Mouse (Mus musculus) heart, embryonic 13.5 days (tissue): ENCODE results near the gene Rnf2. TPM values are rescaled to one million over a fixed set of nuclear protein-coding genes. Genes with fewer than 3 reads are reported as not detected.
"Not testable (repeated sequence)": the region's sequence is repeated elsewhere in the genome, so short reads cannot be mapped to it uniquely, and the experiment has no call there.

Source experiments
- ATAC-seq: fragments of 200-750 bp; cut with Nextera tagmentation; 2 replicates; pipeline ENCODE4 v1.8.0; 2017; ENCODE audit warnings: moderate TSS enrichment; ENCODE audit not compliant: insufficient number of reproducible peaks, low FRiP score, low TSS enrichment; ENCODE audit errors: extremely low read depth
- H3K27ac ChIP-seq: fragments of 300-500 bp; sonication (generic); replicated peaks from 2 replicates; pipeline ENCODE4 v1.5.1; 2015; ENCODE audit warnings: moderate library complexity, mild to moderate bottlenecking, inconsistent platforms
- H3K27me3 ChIP-seq: fragments of 300-500 bp; sonication (generic); replicated peaks from 2 replicates; pipeline ENCODE4 v1.6.1; 2015; ENCODE audit warnings: mild to moderate bottlenecking, inconsistent platforms
- H3K36me3 ChIP-seq: fragments of 300-500 bp; sonication (generic); 2 replicates; pipeline ENCODE4 v1.6.1; 2015; ENCODE audit warnings: mild to moderate bottlenecking, inconsistent platforms
- H3K4me1 ChIP-seq: fragments of 300-500 bp; sonication (generic); 2 replicates; pipeline ENCODE4 v1.6.1; 2015; ENCODE audit warnings: inconsistent platforms
- H3K4me2 ChIP-seq: fragments of 300-500 bp; sonication (generic); 2 replicates; pipeline ENCODE4 v1.6.1; 2015; ENCODE audit warnings: inconsistent platforms, mild to moderate bottlenecking, moderate library complexity
- H3K4me3 ChIP-seq: fragments of 300-500 bp; sonication (generic); 2 replicates; pipeline ENCODE4 v1.5.1; 2015; ENCODE audit warnings: moderate library complexity, mild to moderate bottlenecking, inconsistent platforms
- H3K9ac ChIP-seq: fragments of 300-500 bp; sonication (generic); 2 replicates; pipeline ENCODE4 v1.6.1; 2015; ENCODE audit warnings: inconsistent platforms, mild to moderate bottlenecking, moderate library complexity
- H3K9me3 ChIP-seq: fragments of 300-500 bp; sonication (generic); 2 replicates; pipeline ENCODE4 v1.6.1; 2016; ENCODE audit warnings: inconsistent platforms
- WGBS: fragments of 180-500 bp; shearing (Covaris S2); methylation state at CpG from one replicate; pipeline ENCODE4 v1.1.7; 2015; ENCODE audit warnings: mixed read lengths; 5-methylcytosine and 5-hydroxymethylcytosine counted together
- polyA plus RNA-seq: library from polyadenylated mRNA; unstranded; fragments of >200 nt; fragmentation: Nextera tagmentation; extraction: Ambion mirVana; gene quantifications from 2 replicates; pipeline ENCODE4 v1.2.1, GENCODE M21; 2015

The Rnf2 gene
- polyA plus RNA-seq, 1 experiment from 2014 or later: 60.8 TPM

DNA sequence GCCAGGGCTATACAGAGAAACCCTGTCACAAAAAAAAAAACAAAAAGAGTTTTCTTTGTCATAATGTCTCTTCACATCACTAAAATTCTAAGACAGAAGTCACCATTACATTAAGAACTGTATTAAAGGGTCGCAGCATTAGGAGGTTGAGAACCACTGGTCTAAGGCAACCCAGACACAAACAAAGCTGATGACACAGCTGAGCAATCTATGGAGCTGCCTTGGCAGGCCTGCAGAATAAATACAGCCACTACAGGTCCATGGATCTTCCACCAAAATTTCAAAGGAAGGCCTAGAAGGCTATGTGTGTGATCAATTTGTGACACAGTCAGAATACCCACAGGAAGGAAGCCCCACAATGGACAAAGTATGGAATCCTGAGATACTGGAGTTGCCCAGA, 18.3 kb downstream of the Rnf2 start:
- no peak overlapping the region for H3K4me2 ChIP-seq
- H3K4me1 ChIP-seq: peaks cover 27% of the 10 kb centered on the region
- no peak overlapping the region for H3K27ac ChIP-seq
- H3K9me3 ChIP-seq: no peaks in the 10 kb centered on the region
- no peak overlapping the region for H3K4me3 ChIP-seq
- 89% methylated on average over 1 of the region's 1 CpGs for WGBS
- H3K36me3 ChIP-seq: peaks cover 37% of the 10 kb centered on the region
- H3K27me3 ChIP-seq: no peaks in the 10 kb centered on the region
- H3K9ac ChIP-seq: no peak overlapping the region
- ATAC-seq: no peak

DNA sequence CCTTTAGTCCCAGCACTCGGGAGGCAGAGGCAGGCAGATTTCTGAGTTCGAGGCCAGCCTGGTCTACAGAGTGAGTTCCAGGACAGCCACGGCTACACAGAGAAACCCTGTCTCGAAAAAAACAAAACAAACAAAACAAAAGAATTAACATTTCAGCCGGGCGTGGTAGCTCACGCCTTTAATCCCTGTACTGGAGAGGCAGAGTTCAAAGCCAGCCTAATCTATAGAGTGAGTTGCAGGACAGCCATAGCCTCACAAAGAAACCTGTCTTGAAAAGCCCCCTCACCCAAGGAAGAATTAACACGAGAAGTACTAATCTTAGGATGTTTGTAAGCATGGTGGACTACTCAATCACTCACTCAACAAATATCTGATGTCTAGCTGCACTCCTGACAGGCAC, 28.4 kb downstream of the Rnf2 start:
- H3K9me3 ChIP-seq, H3K9ac ChIP-seq, ATAC-seq, H3K4me2 ChIP-seq, H3K27ac ChIP-seq, H3K4me3 ChIP-seq, H3K27me3 ChIP-seq, H3K4me1 ChIP-seq: not testable (repeated sequence)
- peaks cover 80% of the 10 kb centered on the region for H3K36me3 ChIP-seq
- WGBS: 95% methylated on average over 8 of the region's 8 CpGs

DNA sequence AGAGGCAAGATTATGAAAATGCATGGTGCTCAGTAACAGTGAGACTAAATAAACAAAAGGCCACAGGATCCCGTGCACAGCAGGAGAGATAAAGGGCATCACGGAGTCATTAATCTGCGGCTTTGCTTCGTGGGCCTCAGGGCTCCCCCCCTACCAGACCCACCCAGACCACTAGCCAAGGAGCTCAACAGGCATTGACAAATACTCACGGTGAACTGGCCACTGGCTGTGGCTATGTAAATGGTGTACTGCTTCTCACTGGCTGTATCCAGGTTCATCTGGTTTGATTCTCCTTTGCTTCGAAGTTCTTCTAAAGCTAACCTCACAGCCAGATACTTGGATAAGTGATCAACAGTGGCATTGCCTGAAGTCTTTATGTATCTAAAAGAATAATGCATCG, 29.3 kb downstream of the Rnf2 start:
- Histone ChIP-seq H3K4me1 (0 out of 2 replicates have a peak, but pooled peaks cover 3% of the 10 kb centered on the region), H3K27me3 (no peaks in the 10 kb centered on the region), H3K36me3 (peaks cover 79% of the 10 kb centered on the region), H3K4me3 (no peak overlapping the region), H3K9ac (no peak overlapping the region), H3K27ac (no peak overlapping the region), H3K4me2 (no peak overlapping the region), H3K9me3 (no peaks in the 10 kb centered on the region)
- no peak for ATAC-seq
- 73% methylated on average over 7 of the region's 7 CpGs for WGBS

DNA sequence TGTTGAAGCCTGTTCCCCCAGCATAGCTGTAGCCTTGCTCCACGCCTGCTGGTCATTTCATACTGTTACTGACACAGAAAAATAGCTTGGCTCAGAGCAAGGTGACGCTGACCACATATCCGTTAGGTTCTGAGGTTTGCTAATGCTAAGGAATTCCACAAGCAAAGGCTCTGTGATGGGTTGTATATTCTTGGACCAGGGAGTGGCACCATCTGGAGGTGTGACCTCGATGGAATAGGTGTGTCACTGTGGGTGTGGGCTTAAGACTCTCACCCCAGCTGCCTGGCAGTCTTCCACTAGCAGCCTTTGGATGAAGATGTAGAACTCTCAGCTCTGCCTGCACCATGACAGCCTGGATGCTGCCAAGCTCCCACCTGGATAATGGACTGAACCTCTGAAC, 34.2 kb downstream of the Rnf2 start:
- Histone ChIP-seq H3K9ac (no peak overlapping the region), H3K4me2 (no peak overlapping the region), H3K27ac (no peak overlapping the region), H3K27me3 (no peaks in the 10 kb centered on the region), H3K4me3 (no peak overlapping the region), H3K36me3 (peaks cover 36% of the 10 kb centered on the region), H3K9me3 (no peaks in the 10 kb centered on the region), H3K4me1 (peaks cover 9% of the 10 kb centered on the region; the same call in 1 of the 2 replicates)
- ATAC-seq: no peak
- 82% methylated on average over 4 of the region's 4 CpGs for WGBS

DNA sequence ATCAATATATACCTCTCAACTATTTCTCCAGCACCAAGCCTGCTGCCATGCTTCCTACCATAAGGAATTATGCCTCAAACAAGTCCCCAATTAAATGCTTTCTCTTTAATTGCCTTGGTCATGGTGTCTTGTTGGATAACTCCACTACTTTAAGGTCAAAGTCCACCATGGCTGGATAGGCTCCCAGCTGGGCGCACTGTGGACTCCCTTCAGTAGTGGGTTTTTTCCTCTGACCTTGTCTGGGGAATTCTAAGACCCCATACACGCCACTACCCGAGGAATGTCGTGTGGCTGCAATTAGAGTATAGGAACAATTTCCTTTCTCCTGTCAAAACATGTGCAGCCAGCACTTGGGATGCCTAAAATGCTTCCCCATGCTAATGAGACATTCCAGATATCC, 35.8 kb downstream of the Rnf2 start:
- no peak for ATAC-seq
- WGBS: 34% methylated on average over 4 of the region's 4 CpGs

DNA sequence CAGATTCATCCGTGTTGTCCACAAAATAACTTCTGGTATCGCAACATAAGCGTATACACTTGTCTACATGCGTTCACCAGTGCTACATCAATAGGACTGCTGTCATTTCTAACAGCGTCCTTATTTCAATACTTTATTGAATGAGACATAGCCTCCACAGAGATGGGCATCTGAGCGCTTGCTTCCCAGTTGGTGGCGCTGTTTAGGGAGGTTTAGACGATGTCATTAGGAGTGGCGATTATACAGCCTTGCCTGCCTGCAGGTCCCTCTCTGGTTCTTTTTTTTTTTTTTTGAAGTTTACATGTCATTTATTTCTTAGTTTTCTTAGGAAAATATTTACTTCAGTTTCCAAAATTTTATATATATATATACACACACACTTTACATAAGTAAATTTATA, 39.5 kb downstream of the Rnf2 start:
- H3K9ac ChIP-seq: no peak overlapping the region
- H3K4me2 ChIP-seq: no peak overlapping the region
- 76% methylated on average over 9 of the region's 9 CpGs for WGBS
- peaks cover 48% of the 10 kb centered on the region for H3K36me3 ChIP-seq
- H3K27me3 ChIP-seq: no peaks in the 10 kb centered on the region
- H3K4me1 ChIP-seq: peaks cover 6% of the 10 kb centered on the region; the same call in 1 of the 2 replicates
- no peak for ATAC-seq
- H3K9me3 ChIP-seq: no peaks in the 10 kb centered on the region
- no peak overlapping the region for H3K27ac ChIP-seq
- H3K4me3 ChIP-seq: no peak overlapping the region

More for the DNA sequence above, 35.8 kb downstream of the Rnf2 start:
- Histone ChIP-seq H3K27me3 (no peaks in the 10 kb centered on the region), H3K9ac (no peak overlapping the region), H3K4me1 (peaks cover 9% of the 10 kb centered on the region; the same call in 1 of the 2 replicates), H3K4me3 (no peak overlapping the region), H3K36me3 (peaks cover 39% of the 10 kb centered on the region), H3K4me2 (no peak overlapping the region), H3K27ac (peak overlapping the region; percentile 48; the same call in 1 of the 2 replicates), H3K9me3 (no peaks in the 10 kb centered on the region)

DNA sequence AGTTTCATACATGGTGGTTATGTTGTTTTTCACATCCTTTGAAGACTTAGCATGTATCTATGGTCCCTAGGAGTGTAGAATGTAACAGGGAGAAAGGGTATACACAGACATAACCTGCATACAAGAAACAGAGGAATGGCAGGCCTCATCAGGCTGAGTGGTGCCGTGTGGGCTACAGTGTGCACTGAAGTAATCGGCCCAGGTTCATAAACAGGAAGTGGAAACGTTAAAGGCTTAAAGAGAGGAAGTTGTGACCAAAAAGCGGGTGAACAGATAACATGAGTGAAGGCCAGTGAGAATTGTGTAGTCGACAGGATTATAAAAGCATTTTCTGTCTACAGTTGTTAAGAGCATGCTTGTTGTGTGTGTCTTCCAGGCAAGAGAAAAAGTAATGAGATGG, 43.7 kb downstream of the Rnf2 start:
- WGBS: 65% methylated on average over 5 of the region's 5 CpGs
- no peak overlapping the region for H3K27ac ChIP-seq
- no peak overlapping the region for H3K4me2 ChIP-seq
- H3K36me3 ChIP-seq: peaks cover 84% of the 10 kb centered on the region
- no peaks in the 10 kb centered on the region for H3K9me3 ChIP-seq
- H3K4me1 ChIP-seq: no peaks in the 10 kb centered on the region
- H3K9ac ChIP-seq: no peak overlapping the region
- ATAC-seq: no peak
- no peaks in the 10 kb centered on the region for H3K27me3 ChIP-seq
- H3K4me3 ChIP-seq: no peak overlapping the region

DNA sequence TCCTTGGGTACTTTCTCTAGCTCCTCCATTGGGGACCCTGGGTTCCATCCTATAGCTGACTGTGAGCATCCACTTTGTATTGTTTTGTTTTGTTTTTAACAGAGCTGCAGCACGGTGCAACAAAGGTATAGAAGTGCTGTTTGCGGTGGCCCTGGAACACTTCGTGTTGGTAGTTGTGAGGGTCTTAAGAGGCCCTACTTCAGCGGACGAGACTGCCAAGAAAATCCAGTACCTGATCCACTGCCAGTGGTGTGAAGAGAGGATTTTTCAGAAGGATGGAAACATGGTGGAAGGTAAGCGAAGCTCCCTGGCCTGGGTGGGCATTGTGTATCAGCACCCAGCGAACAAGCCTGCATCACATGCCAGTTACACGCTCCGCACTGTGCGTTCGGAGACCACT, 48.8 kb downstream of the Rnf2 start:
- H3K36me3 ChIP-seq: peaks cover 93% of the 10 kb centered on the region
- no peaks in the 10 kb centered on the region for H3K9me3 ChIP-seq
- no peaks in the 10 kb centered on the region for H3K4me1 ChIP-seq
- H3K9ac ChIP-seq: no peak overlapping the region
- no peak for ATAC-seq
- no peaks in the 10 kb centered on the region for H3K27me3 ChIP-seq
- no peak overlapping the region for H3K4me3 ChIP-seq
- 96% methylated on average over 11 of the region's 11 CpGs for WGBS
- H3K27ac ChIP-seq: no peak overlapping the region
- H3K4me2 ChIP-seq: no peak overlapping the region

DNA sequence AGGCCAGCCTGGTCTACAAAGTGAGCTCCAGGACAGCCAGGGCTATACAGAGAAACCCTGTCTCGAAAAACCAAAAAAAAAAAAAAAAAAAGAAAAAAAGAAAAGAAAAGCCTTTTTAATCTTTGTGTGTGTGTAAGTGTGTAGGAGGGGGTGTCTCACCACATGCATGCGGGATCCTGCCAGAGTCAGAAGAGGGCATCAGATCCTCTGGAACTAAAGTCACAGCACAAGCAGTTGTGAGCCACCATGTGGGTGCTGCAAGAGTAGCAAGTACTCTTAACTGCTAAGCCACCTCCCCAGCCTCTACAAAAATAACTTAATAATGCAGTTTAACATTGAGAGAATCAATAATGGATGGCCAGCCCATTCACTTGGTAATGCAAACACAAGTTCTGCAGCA, 49.9 kb downstream of the Rnf2 start:
- ATAC-seq: no peak
- H3K4me1 ChIP-seq: no peaks in the 10 kb centered on the region
- no peak overlapping the region for H3K9ac ChIP-seq
- H3K27me3 ChIP-seq: no peaks in the 10 kb centered on the region
- no peaks in the 10 kb centered on the region for H3K9me3 ChIP-seq
- no peak overlapping the region for H3K27ac ChIP-seq
- H3K36me3 ChIP-seq: peaks cover 95% of the 10 kb centered on the region
- WGBS: 86% methylated on average over 1 of the region's 2 CpGs
- no peak overlapping the region for H3K4me2 ChIP-seq
- H3K4me3 ChIP-seq: no peak overlapping the region

DNA sequence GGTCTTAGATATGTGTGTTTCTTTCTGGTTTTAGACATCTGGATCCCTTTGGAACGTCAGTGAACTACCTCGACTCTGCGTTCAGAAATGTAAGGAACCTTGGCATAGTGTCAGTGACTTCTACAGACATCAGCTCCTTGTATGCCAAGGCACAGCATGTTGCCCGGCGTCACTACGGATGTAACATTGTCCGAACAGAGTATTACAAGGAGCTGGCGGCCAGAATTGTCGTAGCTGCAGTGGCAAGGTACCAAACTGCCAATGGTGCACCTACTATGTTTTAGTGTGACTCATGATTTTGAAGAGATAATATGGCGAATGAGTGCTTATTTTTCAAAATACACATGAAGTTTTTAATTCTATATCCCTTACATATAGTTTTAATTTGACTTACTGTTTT, 50.9 kb downstream of the Rnf2 start:
- 92% methylated on average over 10 of the region's 10 CpGs for WGBS
- no peak for ATAC-seq
- no peak overlapping the region for H3K4me3 ChIP-seq
- H3K27me3 ChIP-seq: no peaks in the 10 kb centered on the region
- no peak overlapping the region for H3K9ac ChIP-seq
- H3K4me2 ChIP-seq: no peak overlapping the region
- no peaks in the 10 kb centered on the region for H3K4me1 ChIP-seq
- H3K9me3 ChIP-seq: no peaks in the 10 kb centered on the region
- H3K27ac ChIP-seq: no peak overlapping the region
- peaks cover 97% of the 10 kb centered on the region for H3K36me3 ChIP-seq

DNA sequence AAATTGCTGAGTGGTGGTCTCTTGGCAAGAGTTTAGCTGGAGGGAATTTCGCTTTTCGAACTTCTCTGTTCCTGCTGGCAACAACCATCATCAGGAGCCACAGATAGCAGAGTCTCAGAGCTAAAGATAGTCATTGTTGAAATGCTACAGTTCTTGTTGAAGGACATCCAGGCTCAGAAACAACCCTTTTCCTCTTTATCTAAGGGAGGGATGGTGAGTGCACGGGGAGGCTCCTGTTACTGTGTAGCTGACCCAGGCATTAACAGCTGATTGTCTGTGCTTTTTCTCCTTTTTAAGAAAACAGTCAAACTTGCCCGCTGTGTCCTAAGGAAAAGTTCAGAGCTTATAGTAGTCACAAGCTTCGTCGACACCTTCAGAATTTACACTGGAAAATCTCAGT, 65.3 kb downstream of the Rnf2 start:
- Histone ChIP-seq H3K9ac (no peak overlapping the region), H3K27me3 (no peaks in the 10 kb centered on the region), H3K4me3 (no peak overlapping the region), H3K4me1 (peaks cover 10% of the 10 kb centered on the region), H3K4me2 (0 out of 2 replicates have a peak overlapping the region, but pooled peaks have one; percentile 12), H3K9me3 (no peaks in the 10 kb centered on the region), H3K27ac (peak overlapping the region; percentile 60), H3K36me3 (peaks cover 68% of the 10 kb centered on the region)
- no peak for ATAC-seq
- WGBS: 51% methylated on average over 6 of the region's 6 CpGs

DNA sequence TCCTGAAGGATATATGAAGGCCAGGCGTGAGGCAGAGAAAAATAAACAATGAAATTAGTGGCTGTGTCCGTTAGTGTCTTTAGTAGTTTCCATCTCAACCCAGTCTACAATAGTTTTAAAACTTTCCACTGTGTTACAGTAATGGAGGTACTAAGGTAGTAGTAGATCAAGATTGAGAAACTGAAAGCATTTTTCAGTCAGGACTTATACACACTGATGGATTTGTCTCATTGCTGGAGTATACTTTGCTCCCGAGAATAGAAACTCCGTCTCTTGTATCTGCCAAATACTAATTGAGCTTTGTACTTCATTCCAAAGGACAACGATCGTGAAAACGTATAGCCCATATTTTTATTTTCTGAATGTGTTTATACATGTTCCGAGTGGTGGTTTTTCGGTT, 71.4 kb downstream of the Rnf2 start:
- 37% methylated on average over 9 of the region's 9 CpGs for WGBS
- Histone ChIP-seq H3K27me3 (no peaks in the 10 kb centered on the region), H3K9ac (peak overlapping the region; percentile 96), H3K36me3 (peaks cover 12% of the 10 kb centered on the region), H3K4me1 (peaks cover 23% of the 10 kb centered on the region), H3K4me3 (peak overlapping the region; percentile 84), H3K27ac (peak overlapping the region; percentile 97), H3K9me3 (no peaks in the 10 kb centered on the region), H3K4me2 (peak overlapping the region; percentile 75)
- no peak for ATAC-seq
